Mouse (Mus musculus) c-Kit-positive CD71-positive TER-119-positive erythroid progenitor cells, embryonic 14.5 days (primary cell): ENCODE measurements at regions not wholly inside any gene's neighbourhood (a gene's known extent, or its start where the extent isn't known, plus 50 kb on each side); places are given as distances from the start of the nearest gene placed in this dataset.

Source experiments
- DNase-seq: peaks from one replicate; pipeline ENCODE4 v3.0.0-alpha.2; 2013; ENCODE audit warnings: low spot score

GRCm38 (mm10) chr12:32489415-32490139 is 111.1 kb downstream of the Ccdc71l start:
- no peak for DNase-seq

DNA sequence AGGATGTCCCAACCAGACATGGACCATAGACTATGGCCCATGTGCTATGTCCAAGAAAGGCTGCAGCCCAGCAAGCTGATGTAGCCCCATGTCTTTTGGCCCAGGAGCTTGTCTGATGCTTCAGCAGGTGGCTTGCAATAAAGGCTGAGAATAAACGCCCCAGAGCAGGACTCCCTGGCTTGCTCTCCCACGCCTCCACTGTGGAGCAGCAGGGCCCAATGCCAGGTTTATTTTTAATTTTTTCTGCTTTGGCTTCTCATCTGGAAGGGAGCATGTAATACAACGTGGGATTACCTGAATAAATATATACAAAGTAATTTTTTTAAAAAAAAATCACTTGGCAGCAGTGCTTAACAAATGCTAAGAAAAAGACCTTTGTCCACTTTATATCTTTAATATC is 125.7 kb downstream of the Ccdc71l start:
- no peak for DNase-seq

DNA sequence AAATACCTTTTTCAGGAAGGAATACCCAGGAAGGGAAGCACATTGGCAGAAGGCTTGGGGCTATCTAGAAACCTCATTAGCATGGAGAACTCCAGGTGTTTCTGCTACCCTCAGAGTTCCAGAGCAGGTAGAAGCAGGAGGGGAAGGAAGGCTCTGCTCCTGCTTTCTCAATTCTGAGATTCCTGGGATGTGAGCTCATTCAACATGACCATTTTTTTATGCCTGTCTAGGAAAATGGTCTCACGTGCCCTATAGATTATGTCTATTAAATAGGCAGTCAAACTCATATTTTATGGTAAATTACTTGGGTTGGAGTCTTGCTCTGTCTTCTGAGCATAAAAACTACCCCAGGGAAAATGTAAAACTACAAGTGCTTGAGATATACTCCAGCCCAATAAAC is 130.2 kb downstream of the Ccdc71l start:
- DNase-seq = no peak

DNA sequence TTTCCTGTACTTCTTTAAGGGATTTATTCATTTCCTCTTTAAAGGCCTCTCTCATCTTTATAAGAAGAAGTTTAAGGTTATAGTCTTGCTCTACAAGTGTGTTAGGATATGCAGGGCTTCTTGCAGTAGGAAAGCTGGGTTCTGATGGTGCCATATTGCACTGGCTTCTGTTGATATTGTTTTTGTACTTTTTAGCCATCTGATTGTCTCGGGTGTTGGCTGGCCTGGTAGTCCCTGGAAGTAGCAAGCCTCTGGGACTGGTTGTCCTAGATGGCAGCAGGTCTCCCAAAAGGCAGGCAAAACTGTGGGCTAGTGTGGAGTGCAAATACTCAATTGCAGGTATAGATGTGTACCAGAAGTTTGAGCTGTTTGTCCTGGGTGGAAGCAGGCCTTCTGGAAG is 147.1 kb downstream of the Ccdc71l start:
- DNase-seq = no peak

- no peak for DNase-seq
Measured at GRCm38 (mm10) chr12:32531216-32531615, 152.7 kb downstream of the Ccdc71l start.

GRCm38 (mm10) chr12:32533641-32534040 is 155.1 kb downstream of the Ccdc71l start:
- DNase-seq = no peak

DNA sequence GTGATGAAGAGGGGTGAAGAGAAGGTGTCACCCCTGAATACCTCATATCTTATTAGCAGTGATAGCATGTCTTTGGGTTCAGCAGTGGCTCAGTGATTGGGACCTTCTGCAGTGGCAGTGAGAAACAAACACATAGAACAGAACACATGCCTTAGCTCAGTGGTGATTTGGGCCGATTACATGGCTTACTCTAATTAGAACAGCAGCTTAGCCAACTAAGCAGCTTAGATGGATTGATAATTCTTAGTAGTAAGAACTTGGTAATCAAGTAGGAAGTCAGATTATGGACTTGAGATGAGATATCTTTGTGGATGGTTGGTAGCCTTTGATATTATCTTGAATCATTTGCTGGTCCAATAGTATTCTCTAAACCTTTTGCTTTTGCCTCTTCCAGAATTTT is 167.0 kb downstream of the Ccdc71l start:
- no peak for DNase-seq

GRCm38 (mm10) chr12:32546356-32546755 is 167.9 kb downstream of the Ccdc71l start:
- no peak for DNase-seq

DNA sequence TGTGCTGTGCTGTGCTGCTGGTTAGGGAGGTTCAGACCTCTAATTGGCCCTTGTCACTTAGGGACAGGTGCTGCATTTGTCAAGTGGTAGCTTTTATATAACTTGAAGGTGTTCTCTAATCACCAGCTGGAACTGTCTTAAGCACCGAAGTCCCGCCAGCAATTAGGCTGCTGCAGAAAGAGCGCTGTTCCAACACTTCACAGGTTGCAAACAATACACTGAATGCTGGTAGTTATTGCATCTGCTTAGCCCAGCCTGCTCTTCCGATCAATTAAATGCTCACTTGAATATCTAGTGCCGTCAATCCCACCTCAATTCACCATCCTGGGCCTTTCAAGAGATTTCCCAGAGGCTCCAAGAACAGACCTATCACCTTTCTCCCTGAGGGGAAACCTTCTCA is 175.3 kb downstream of the Ccdc71l start:
- DNase-seq = no peak

GRCm38 (mm10) chr12:32567777-32568176 is 189.3 kb downstream of the Ccdc71l start:
- DNase-seq = no peak

DNA sequence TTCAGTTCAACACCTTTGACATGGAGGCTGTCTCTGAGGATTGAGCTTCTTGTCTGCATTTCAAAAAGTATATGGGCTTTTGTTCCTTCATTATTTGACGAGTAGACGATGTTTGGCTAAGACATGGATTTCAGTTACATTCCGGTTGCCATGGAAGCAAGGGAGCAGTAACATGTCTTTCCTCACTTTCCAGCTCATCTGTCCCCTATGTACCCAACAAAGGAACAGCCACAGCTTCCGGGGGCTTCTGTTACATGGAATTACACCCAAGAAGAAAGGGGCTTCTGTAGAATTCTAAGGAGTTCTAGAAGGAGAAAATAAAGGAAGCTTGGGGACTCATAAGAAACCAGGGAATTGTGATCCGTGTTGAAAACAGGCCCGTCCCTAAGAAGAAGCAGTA is 202.8 kb downstream of the Ccdc71l start:
- no peak for DNase-seq

GRCm38 (mm10) chr12:32602131-32602815 is 217.1 kb upstream of the Nampt start:
- DNase-seq = no peak

GRCm38 (mm10) chr12:32605353-32605752 is 214.0 kb upstream of the Nampt start:
- no peak for DNase-seq

DNA sequence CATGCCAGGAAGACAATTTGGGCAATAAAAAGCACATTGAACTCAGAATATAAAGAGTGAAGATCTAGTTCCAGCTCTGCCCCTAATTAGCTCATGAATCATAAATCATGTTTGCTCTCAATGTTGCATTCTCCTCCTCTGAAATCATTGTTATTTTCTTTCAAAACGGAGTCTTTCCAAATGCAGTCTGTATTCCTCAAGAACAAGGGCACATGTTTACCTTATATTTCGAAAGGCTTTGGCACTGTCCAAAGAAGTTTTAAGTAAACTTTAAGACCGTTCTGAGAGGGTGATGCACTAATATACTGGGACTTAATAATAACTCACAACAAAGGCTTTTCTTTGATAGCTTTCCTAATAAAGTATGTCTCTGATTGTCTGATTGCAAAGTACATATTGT is 204.3 kb upstream of the Nampt start:
- no peak for DNase-seq

DNA sequence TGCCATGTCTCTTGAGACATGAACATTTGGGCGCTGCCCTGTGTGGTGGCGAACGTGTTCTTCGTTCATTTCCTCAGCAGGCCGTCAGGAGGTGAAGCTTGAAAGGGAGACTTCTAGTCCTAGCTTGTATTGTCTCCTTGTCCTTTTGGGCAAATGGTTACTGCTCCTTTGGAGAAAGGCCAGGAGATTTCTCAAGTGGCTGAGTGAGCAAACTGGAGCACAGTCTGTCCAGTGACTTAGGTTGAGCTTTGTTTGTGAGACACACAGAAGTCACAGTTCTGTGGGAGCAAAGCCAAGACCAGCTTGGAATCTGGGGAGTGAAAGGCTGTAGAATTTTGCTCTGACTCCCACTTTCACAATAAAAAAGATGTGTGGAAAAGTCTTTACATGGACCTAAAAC is 203.3 kb upstream of the Nampt start:
- no peak for DNase-seq

DNA sequence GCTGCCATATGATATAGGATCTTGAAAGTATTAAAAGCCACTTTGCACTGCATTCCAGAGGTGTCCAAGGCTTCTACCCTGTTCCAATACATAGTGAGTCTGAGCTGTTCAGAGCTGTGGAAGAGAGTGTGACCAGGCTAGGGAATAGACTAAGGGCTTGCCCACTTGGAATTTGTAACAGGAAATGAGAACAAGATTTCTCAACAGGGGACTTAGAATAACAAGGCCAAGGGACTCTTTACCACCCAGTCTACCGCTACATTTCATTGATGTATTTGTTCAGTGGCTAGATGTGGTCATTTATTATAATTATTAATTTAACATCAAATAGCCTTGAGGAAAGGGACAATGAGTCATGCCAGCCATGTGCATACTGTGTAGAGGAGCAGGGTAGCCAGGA is 202.3 kb upstream of the Nampt start:
- DNase-seq = no peak

- DNase-seq = no peak
Measured at GRCm38 (mm10) chr12:32619830-32620229, 199.5 kb upstream of the Nampt start.

DNA sequence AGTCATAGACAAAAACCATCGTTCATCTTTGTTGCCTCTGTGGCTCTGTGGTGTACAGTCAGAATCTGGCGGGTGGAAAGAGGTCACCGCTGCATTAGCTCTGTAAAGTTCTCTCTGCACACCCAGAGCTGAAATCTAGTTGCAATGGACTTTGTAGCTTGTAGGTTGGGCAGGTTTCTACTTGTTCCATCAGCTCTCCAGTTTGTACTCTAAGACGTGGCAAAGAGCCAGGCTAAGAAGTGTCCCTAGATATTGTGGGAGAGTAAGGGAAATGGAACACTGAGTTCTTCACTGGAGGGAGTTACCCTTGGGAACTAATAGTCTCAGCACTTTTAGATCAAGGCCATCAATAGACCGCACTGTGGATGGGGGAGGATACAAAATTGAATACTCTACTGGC is 197.6 kb upstream of the Nampt start:
- DNase-seq = no peak

DNA sequence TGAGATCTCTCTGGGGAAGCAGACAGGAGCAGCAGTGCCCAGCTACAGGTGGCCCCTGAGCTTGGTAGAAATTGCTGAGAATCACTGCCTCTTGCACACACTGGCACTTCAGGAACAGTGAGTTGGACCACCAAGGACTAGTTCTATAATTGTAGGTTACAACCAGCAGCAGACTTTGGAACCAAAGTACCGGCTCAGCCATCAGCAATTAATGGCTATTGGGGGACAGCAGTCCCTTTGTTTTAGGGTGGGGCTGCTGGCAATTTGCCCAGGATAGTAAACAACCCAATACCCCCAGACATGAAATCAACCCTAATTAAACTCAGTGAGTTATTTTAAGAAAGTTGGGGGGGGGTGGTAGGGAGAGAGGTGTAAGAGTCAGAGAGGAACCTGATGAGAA is 190.8 kb upstream of the Nampt start:
- DNase-seq = no peak

DNA sequence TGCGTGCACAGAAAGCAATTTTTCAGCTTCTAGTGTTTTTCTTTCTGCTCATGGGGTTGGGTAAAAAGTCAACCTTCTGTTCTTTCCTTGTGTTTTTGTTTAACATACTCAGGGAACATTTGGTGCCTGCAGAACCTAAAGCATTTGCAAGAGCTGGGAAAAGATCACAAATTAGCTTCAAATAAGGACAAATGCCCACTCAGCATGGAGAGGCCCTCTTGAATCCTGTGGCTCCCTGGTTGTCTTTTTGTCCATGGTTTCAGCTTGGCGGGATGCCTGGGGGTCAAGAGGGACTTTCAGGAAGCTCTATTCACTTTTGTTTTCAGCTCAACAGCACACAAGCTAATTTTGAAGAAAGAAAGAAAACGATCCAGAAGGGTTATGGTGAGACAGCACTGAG is 186.4 kb upstream of the Nampt start:
- DNase-seq = no peak

- no peak for DNase-seq
Measured at GRCm38 (mm10) chr12:32635055-32635454, 184.3 kb upstream of the Nampt start.

GRCm38 (mm10) chr12:32637400-32638100 is 181.8 kb upstream of the Nampt start:
- peak; percentile 37 for DNase-seq

- no peak for DNase-seq
Measured at GRCm38 (mm10) chr12:32640591-32640990, 178.8 kb upstream of the Nampt start.
